Mouse (Mus musculus) thymus, adult 2 months (tissue): Measurements from ENCODE around the gene Olfr923. TPM values are rescaled to one million over a fixed set of nuclear protein-coding genes. Genes with fewer than 3 reads are reported as not detected.
"Not testable (repeated sequence)": the region's sequence is repeated elsewhere in the genome, so short reads cannot be mapped to it uniquely, and the experiment has no call there.

Experiments
- DNase-seq: peaks from one replicate; pipeline ENCODE4 v3.0.0; 2021
- H3K27ac ChIP-seq: fragments of 200-500 bp; 2 replicates; pipeline ENCODE4 v1.5.1; 2012; ENCODE audit warnings: low read length, control low read depth; ENCODE audit not compliant: control insufficient read depth, insufficient read depth
- H3K27me3 ChIP-seq: fragments of 200-500 bp; 2 replicates; pipeline ENCODE4 v1.6.1; 2012; ENCODE audit warnings: mild to moderate bottlenecking, low read length, moderate library complexity, mixed read lengths; ENCODE audit not compliant: control insufficient read depth, insufficient read depth
- H3K36me3 ChIP-seq: fragments of 200-500 bp; 2 replicates; pipeline ENCODE4 v1.6.1; 2012; ENCODE audit warnings: mild to moderate bottlenecking, low read length, moderate library complexity; ENCODE audit not compliant: control insufficient read depth, insufficient read depth
- H3K4me1 ChIP-seq: fragments of 200-500 bp; replicated peaks from 2 replicates; pipeline ENCODE4 v1.6.1; 2012; ENCODE audit warnings: low read length; ENCODE audit not compliant: control insufficient read depth, insufficient read depth
- H3K4me3 ChIP-seq: fragments of 200-500 bp; 2 replicates; pipeline ENCODE4 v1.5.1; 2012; ENCODE audit warnings: mild to moderate bottlenecking, low read length, control low read depth, moderate library complexity; ENCODE audit not compliant: control insufficient read depth, insufficient read depth
- CTCF ChIP-seq: fragments of 200-500 bp; IDR thresholded peaks from 2 replicates; pipeline ENCODE4 v1.5.1; 2012; ENCODE audit warnings: mild to moderate bottlenecking, control low read depth, low read length, moderate library complexity, borderline replicate concordance; ENCODE audit not compliant: control insufficient read depth, poor library complexity, insufficient read depth; ENCODE audit errors: extremely low read depth
- POLR2A ChIP-seq: fragments of 200-500 bp; IDR thresholded peaks from 2 replicates; pipeline ENCODE4 v1.6.1; 2012; ENCODE audit warnings: mild to moderate bottlenecking, low read length, control low read depth, moderate library complexity; ENCODE audit not compliant: control insufficient read depth, poor library complexity, insufficient read depth; ENCODE audit errors: extremely low read depth
- WGBS: fragments of 180-500 bp; shearing (Covaris S2); methylation state at CpG from one replicate; pipeline ENCODE4 v1.1.7; 2018; 5-methylcytosine and 5-hydroxymethylcytosine counted together
- polyA plus RNA-seq: library from polyadenylated mRNA; depleted of rRNA; stranded (reverse); fragments of >200 nt; gene quantifications from 2 replicates; pipeline ENCODE4 v1.2.3, GENCODE M21; 2012; rRNA removed

Gene Olfr923
- polyA plus RNA-seq, 1 experiment = not detected

DNA sequence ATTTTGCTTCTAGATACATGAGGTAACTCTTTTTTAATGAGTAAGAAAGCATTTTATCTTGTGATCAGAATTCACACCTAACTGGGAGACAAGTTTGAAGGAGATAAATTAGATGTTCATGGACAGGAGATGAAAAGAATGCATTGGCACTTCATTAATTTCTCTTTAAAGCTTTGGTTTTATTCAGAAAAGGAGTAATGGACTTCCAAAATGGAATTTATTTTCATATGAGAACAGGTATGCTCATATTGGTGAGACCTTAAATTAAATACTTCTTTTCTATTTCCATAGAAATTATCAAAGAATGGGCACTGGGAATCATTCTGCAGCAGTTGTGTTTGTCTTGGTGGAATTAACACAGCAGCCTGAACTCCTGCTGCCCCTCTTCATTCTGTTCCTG, 28.4 kb downstream of the Olfr923 start, which contains the start of gene Olfr26:
Gene Olfr26 (plus strand): TSS at position 301 of the 400 bp plus-strand sequence.
- DNase-seq = no peak
- no peaks in the 10 kb centered on the region for H3K4me1 ChIP-seq
- no peaks in the 10 kb centered on the region for H3K36me3 ChIP-seq
- no peaks in the 10 kb centered on the region for H3K27me3 ChIP-seq
- TF ChIP-seq CTCF (no peak), POLR2A (no peak)
- no peak within 1 kb of the TSS for H3K4me3 ChIP-seq
- no peak within 1 kb of the TSS for H3K27ac ChIP-seq

DNA sequence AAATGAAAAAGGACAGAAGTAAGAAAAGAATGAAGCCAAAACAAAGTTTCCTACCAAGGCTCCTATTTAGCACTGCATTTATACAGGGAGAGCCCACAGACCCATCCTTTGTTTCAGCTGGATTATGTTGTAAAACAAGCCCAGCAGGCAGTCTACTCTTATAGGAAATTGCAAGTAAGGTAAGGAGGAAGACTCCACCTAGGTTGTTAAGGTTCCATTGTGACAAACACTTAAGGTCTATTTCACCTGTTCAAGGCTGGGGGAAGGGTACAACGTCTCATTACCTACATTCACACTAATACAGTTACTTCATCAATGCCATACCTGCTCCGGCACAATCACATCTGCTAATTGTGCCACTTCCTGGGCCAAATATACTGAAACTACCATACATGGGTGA, 48.5 kb downstream of the Olfr923 start:
- not testable (repeated sequence) for H3K4me1 ChIP-seq, H3K4me3 ChIP-seq, DNase-seq, H3K27me3 ChIP-seq, H3K27ac ChIP-seq, H3K36me3 ChIP-seq
- WGBS = 61% methylated on average over 2 of the region's 2 CpGs

DNA sequence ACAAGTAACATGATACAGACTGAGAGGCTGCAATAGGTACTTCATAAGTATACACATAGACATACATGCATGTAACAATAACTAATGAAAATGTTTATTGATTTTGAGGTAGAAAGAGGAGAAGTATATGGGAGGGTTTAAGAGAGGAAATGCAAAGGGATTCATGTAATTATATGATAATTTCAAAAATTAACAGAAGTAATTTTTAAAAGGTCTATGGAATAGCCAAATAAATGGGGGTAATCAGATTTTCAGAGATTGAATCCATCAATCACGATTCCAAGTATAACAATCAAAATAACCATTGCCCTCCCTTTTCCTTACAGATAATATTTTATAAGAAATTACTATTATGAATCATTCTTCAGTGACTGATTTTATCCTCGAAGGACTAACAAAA, 50.5 kb downstream of the Olfr923 start, which contains the start of gene Olfr926:
Gene Olfr926 (plus strand): TSS at position 301 of the 400 bp plus-strand sequence.
- TF ChIP-seq CTCF (no peak), POLR2A (no peak)
- DNase-seq = no peak
- no peaks in the 10 kb centered on the region for H3K27me3 ChIP-seq
- H3K27ac ChIP-seq = no peak within 1 kb of the TSS
- no peak within 1 kb of the TSS for H3K4me3 ChIP-seq
- H3K36me3 ChIP-seq = no peaks in the 10 kb centered on the region
- no peaks in the 10 kb centered on the region for H3K4me1 ChIP-seq
- 94% methylated on average over 2 of the region's 2 CpGs for whole genome bisulfite sequencing

Other genes starting within 250 kb of the Olfr923 start
- gene Olfr912, start 246.4 kb upstream of the Olfr923 start, polyA plus RNA-seq = not detected in 2 replicates
- not detected in 2 replicates for gene Olfr913, start 233.8 kb upstream of the Olfr923 start, polyA plus RNA-seq
- not detected in 2 replicates for gene Olfr914, start 221.4 kb upstream of the Olfr923 start, polyA plus RNA-seq
- gene Olfr916, start 166.7 kb upstream of the Olfr923 start, polyA plus RNA-seq = not detected in 2 replicates
- not detected in 2 replicates for gene Olfr917, start 160.7 kb upstream of the Olfr923 start, polyA plus RNA-seq
- gene Olfr918, start 151.9 kb upstream of the Olfr923 start, polyA plus RNA-seq = not detected in 2 replicates
- not detected in 2 replicates for gene Olfr919, start 122.9 kb upstream of the Olfr923 start, polyA plus RNA-seq
- gene Vwa5a, start 108.3 kb upstream of the Olfr923 start, polyA plus RNA-seq = 12.9 and 18.8 TPM in 2 replicates
- 0.19 and 0.51 TPM in 2 replicates for gene Olfr920, start 74.2 kb upstream of the Olfr923 start, polyA plus RNA-seq
- gene Olfr921, start 53.5 kb upstream of the Olfr923 start, polyA plus RNA-seq = 0.08 TPM in 1 of 2 replicates, not detected in the other
- gene Olfr922, start 11.9 kb upstream of the Olfr923 start, polyA plus RNA-seq = not detected in 2 replicates
- gene Olfr924, start 17.9 kb downstream of the Olfr923 start, polyA plus RNA-seq = not detected in 2 replicates
- not detected in 2 replicates for gene Olfr26, start 28.5 kb downstream of the Olfr923 start, polyA plus RNA-seq
- gene Olfr926, start 50.6 kb downstream of the Olfr923 start, polyA plus RNA-seq = not detected in 2 replicates
- gene Olfr930, start 103.3 kb downstream of the Olfr923 start, polyA plus RNA-seq = not detected in 2 replicates
- not detected in 2 replicates for gene Olfr933, start 145.8 kb downstream of the Olfr923 start, polyA plus RNA-seq
- not detected in 2 replicates for gene Olfr934, start 161.8 kb downstream of the Olfr923 start, polyA plus RNA-seq
- not detected in 2 replicates for gene Olfr935, start 173.1 kb downstream of the Olfr923 start, polyA plus RNA-seq
- gene Olfr146, start 196.8 kb downstream of the Olfr923 start, polyA plus RNA-seq = not detected in 2 replicates
- gene Olfr937, start 238.4 kb downstream of the Olfr923 start, polyA plus RNA-seq = not detected in 2 replicates